ENCODE assay signal across 20 mouse cellular contexts in genomic region chr8:53930685-53931084, GRCm38 (mm10).
DNase-seq lines count a peak whose midpoint lies in the region; ATAC-seq and TF ChIP-seq lines count a peak whose summit lies in the region.
"Had no signal": no experiment of that assay in that cellular context is flagged by ENCODE, and none has a peak within 500 bp of the region (broad histone marks: within the 10 kb centered on the region; RNA-seq: fewer than 3 reads in every experiment).

No protein-coding gene starts in this region.

- H3K9ac ChIP-seq in liver, adult 2 months (ENCODE audit: low read depth, low read length) = no peak overlapping the region
- no peak overlapping the region for H3K9ac ChIP-seq in liver, embryonic 11.5 days (ENCODE audit: low read depth, low read length)
- H3K9ac ChIP-seq in forebrain, embryonic 15.5 days (replicated peaks) = no peak overlapping the region
- H3K9ac ChIP-seq: embryonic facial prominence, embryonic 12.5 days; heart, embryonic 15.5 days; hindbrain, embryonic 13.5 days had no signal

- no peak for TF ChIP-seq POLR2A in liver, adult 2 months (IDR thresholded peaks at IDR 0.05; ENCODE audit: extremely low read depth, insufficient read depth, low read length)

- H3K27ac ChIP-seq in liver, adult 2 months (replicated peaks; ENCODE audit: insufficient read depth, low read depth, low read length) = no peak overlapping the region
- no peak overlapping the region for H3K27ac ChIP-seq in liver, embryonic 11.5 days (ENCODE audit: low read depth, low read length)
- H3K27ac ChIP-seq in forebrain, embryonic 15.5 days (replicated peaks) = no peak overlapping the region
- H3K27ac ChIP-seq: embryonic facial prominence, embryonic 12.5 days; heart, adult 2 months; heart, embryonic 15.5 days; hindbrain, embryonic 13.5 days; hindbrain, postnatal 0 days had no signal

- ATAC-seq in liver, embryonic 11.5 days (replicated peaks; ENCODE audit: low FRiP score) = no peak
- peak; percentile 35; the same call in 1 of the 2 replicates for ATAC-seq in forebrain, embryonic 15.5 days (replicated peaks)
- ATAC-seq: hindbrain, postnatal 0 days had no signal

- WGBS in liver, adult 2 months = 50% methylated on average over 5 of the region's 5 CpGs
- 49% methylated on average over 5 of the region's 5 CpGs for WGBS in liver, embryonic 11.5 days
- WGBS in forebrain, embryonic 15.5 days = 5% methylated on average over 5 of the region's 5 CpGs

- no peaks in the 10 kb centered on the region for H3K79me2 ChIP-seq in liver, adult 2 months (ENCODE audit: control insufficient read depth, insufficient read depth, low read length)

- no peak for TF ChIP-seq CTCF in liver, adult 2 months (IDR thresholded peaks at IDR 0.05; ENCODE audit: low read depth, low read length)

- no peaks in the 10 kb centered on the region for H3K36me3 ChIP-seq in liver, adult 2 months (ENCODE audit: control insufficient read depth, insufficient read depth, low read length)
- no peaks in the 10 kb centered on the region for H3K36me3 ChIP-seq in liver, embryonic 11.5 days (ENCODE audit: control insufficient read depth, insufficient read depth, low read length)
- no peaks in the 10 kb centered on the region for H3K36me3 ChIP-seq in forebrain, embryonic 15.5 days
- H3K36me3 ChIP-seq: embryonic facial prominence, embryonic 12.5 days; G1E; heart, embryonic 15.5 days; hindbrain, embryonic 13.5 days had no signal

- no peak overlapping the region for H3K4me3 ChIP-seq in liver, adult 2 months (ENCODE audit: insufficient read depth, low read depth, low read length)
- H3K4me3 ChIP-seq in liver, embryonic 11.5 days (ENCODE audit: low read depth, low read length) = no peak overlapping the region
- H3K4me3 ChIP-seq in forebrain, embryonic 15.5 days = no peak overlapping the region
- H3K4me3 ChIP-seq: embryonic facial prominence, embryonic 12.5 days; heart, adult 2 months; heart, embryonic 15.5 days; hindbrain, embryonic 13.5 days had no signal

- H3K4me2 ChIP-seq in liver, embryonic 11.5 days = no peak overlapping the region
- H3K4me2 ChIP-seq in forebrain, embryonic 15.5 days (replicated peaks) = no peak overlapping the region
- H3K4me2 ChIP-seq: embryonic facial prominence, embryonic 12.5 days; heart, embryonic 11.5 days; heart, embryonic 15.5 days; hindbrain, embryonic 13.5 days had no signal

- H3K4me1 ChIP-seq in liver, adult 2 months (ENCODE audit: control insufficient read depth, insufficient read depth, low read length) = no peaks in the 10 kb centered on the region
- no peaks in the 10 kb centered on the region for H3K4me1 ChIP-seq in liver, embryonic 11.5 days (replicated peaks; ENCODE audit: control insufficient read depth, insufficient read depth, low read length)
- H3K4me1 ChIP-seq in forebrain, embryonic 15.5 days = no peaks in the 10 kb centered on the region
- H3K4me1 ChIP-seq: embryonic facial prominence, embryonic 12.5 days; heart, embryonic 15.5 days; hindbrain, embryonic 13.5 days had no signal

- H3K9me3 ChIP-seq in liver, embryonic 11.5 days (ENCODE audit: control insufficient read depth, low read length) = no peaks in the 10 kb centered on the region
- H3K9me3 ChIP-seq in forebrain, embryonic 15.5 days = no peaks in the 10 kb centered on the region
- H3K9me3 ChIP-seq: embryonic facial prominence, embryonic 12.5 days; G1E; heart, embryonic 15.5 days; hindbrain, embryonic 13.5 days had no signal

- DNase-seq in liver, adult 2 months (ENCODE audit: extremely low read depth, low read depth, low spot score) = peak; percentile 42
- DNase-seq in liver, embryonic 11.5 days (ENCODE audit: low spot score) = no peak
- peak; percentile 17 for DNase-seq in retina, postnatal 1 day
- no peak for DNase-seq in retina, embryonic 14.5 days (ENCODE audit: low spot score)
- no peak for DNase-seq in right cerebral cortex, postnatal 10 days (ENCODE audit: low spot score in 2 of 2)
- DNase-seq in thymus, adult 18-20 months = no peak
- DNase-seq: adrenal gland, adult 8-10 months; cerebellum, adult 11-12 months; cerebellum, adult 9-10 months; cerebellum, postnatal 25 days; gastrocnemius, postnatal 10 days; heart, adult 2 months; heart, postnatal 14 days had no signal

- H3K27me3 ChIP-seq in liver, adult 2 months (ENCODE audit: control insufficient read depth, insufficient read depth, low read length) = no peaks in the 10 kb centered on the region
- H3K27me3 ChIP-seq in liver, embryonic 11.5 days (replicated peaks; ENCODE audit: control insufficient read depth, insufficient read depth, low read length) = no peaks in the 10 kb centered on the region
- no peaks in the 10 kb centered on the region for H3K27me3 ChIP-seq in forebrain, embryonic 15.5 days
- H3K27me3 ChIP-seq: embryonic facial prominence, embryonic 12.5 days; heart, embryonic 15.5 days; hindbrain, embryonic 13.5 days had no signal

Comparison
In these comparisons a context has a peak if more than half of its experiments do, and no peak if none do; other contexts are left out.
1. DNase-seq: peak in liver, adult 2 months (single experiment) and retina, postnatal 1 day (single experiment); none in liver, embryonic 11.5 days (single experiment), retina, embryonic 14.5 days (single experiment), right cerebral cortex, postnatal 10 days (0 of 2) and thymus, adult 18-20 months (0 of 2).